ENCODE assay signal across 10 mouse cellular contexts in genomic region chr16:96852383-96852782, GRCm38 (mm10).
DNase-seq lines count a peak whose midpoint lies in the region; ATAC-seq and TF ChIP-seq lines count a peak whose summit lies in the region.
"Had no signal": no experiment of that assay in that cellular context is flagged by ENCODE, and none has a peak within 500 bp of the region (broad histone marks: within the 10 kb centered on the region; RNA-seq: fewer than 3 reads in every experiment).

No protein-coding gene starts in this region.

- peak; percentile 69 for TF ChIP-seq CTCF in intestine, postnatal 0 days (IDR thresholded peaks at IDR 0.05; ENCODE audit: low read depth)
- TF ChIP-seq CTCF in G1E (IDR thresholded peaks at IDR 0.05; ENCODE audit: low read depth, low read length), result no peak

- 23% methylated on average over 4 of the region's 4 CpGs for WGBS in intestine, postnatal 0 days
- WGBS in intestine, embryonic 16.5 days, result 17% methylated on average over 4 of the region's 4 CpGs
- 16% methylated on average over 4 of the region's 4 CpGs for WGBS in forebrain, embryonic 16.5 days
- WGBS in limb, embryonic 14.5 days, result 20% methylated on average over 4 of the region's 4 CpGs

- TF ChIP-seq POLR2A in limb, embryonic 14.5 days (IDR thresholded peaks at IDR 0.05; ENCODE audit: borderline replicate concordance, extremely low read depth, insufficient read depth, insufficient read length), result no peak

- H3K27me3 ChIP-seq in intestine, postnatal 0 days (replicated peaks; ENCODE audit: control insufficient read depth, insufficient read depth, low read length), result no peaks in the 10 kb centered on the region
- H3K27me3 ChIP-seq in intestine, embryonic 16.5 days (replicated peaks; ENCODE audit: control insufficient read depth, insufficient read depth, low read length), result no peaks in the 10 kb centered on the region
- no peaks in the 10 kb centered on the region for H3K27me3 ChIP-seq in G1E (ENCODE audit: insufficient read depth, low read length)
- no peaks in the 10 kb centered on the region for H3K27me3 ChIP-seq in forebrain, embryonic 16.5 days (replicated peaks; ENCODE audit: control insufficient read depth, insufficient read depth, low read length)
- H3K27me3 ChIP-seq in limb, embryonic 14.5 days (ENCODE audit: control insufficient read depth, insufficient read depth, low read length), result no peaks in the 10 kb centered on the region
- H3K27me3 ChIP-seq: embryonic facial prominence, embryonic 12.5 days; limb, embryonic 12.5 days had no signal

- no peak overlapping the region for H3K27ac ChIP-seq in intestine, postnatal 0 days (ENCODE audit: low read depth, low read length)
- H3K27ac ChIP-seq in intestine, embryonic 16.5 days (ENCODE audit: low read length), result no peak overlapping the region
- H3K27ac ChIP-seq in forebrain, embryonic 16.5 days (ENCODE audit: low read length), result no peak overlapping the region
- no peak overlapping the region for H3K27ac ChIP-seq in limb, embryonic 14.5 days (replicated peaks; ENCODE audit: low read depth, low read length)
- H3K27ac ChIP-seq: embryonic facial prominence, embryonic 12.5 days; limb, embryonic 12.5 days had no signal

- ATAC-seq in intestine, postnatal 0 days, result no peak
- ATAC-seq in intestine, embryonic 16.5 days, result no peak
- ATAC-seq in G1E (ENCODE audit: extremely low read depth, insufficient number of reproducible peaks, low FRiP score, poor library complexity, severe bottlenecking), result no peak
- peak; percentile 52; the same call in 1 of the 2 replicates for ATAC-seq in forebrain, embryonic 16.5 days
- no peak for ATAC-seq in limb, embryonic 14.5 days (ENCODE audit: low FRiP score, low read depth)

- no peaks in the 10 kb centered on the region for H3K36me3 ChIP-seq in intestine, postnatal 0 days (ENCODE audit: control insufficient read depth, insufficient read depth)
- no peaks in the 10 kb centered on the region for H3K36me3 ChIP-seq in intestine, embryonic 16.5 days (ENCODE audit: control insufficient read depth, insufficient read depth, low read length)
- H3K36me3 ChIP-seq in G1E (replicated peaks), result no peaks in the 10 kb centered on the region
- H3K36me3 ChIP-seq in forebrain, embryonic 16.5 days (ENCODE audit: control insufficient read depth, insufficient read depth), result no peaks in the 10 kb centered on the region
- no peaks in the 10 kb centered on the region for H3K36me3 ChIP-seq in limb, embryonic 14.5 days (ENCODE audit: control insufficient read depth, insufficient read depth, low read length)
- H3K36me3 ChIP-seq: embryonic facial prominence, embryonic 12.5 days; limb, embryonic 12.5 days had no signal

- no peaks in the 10 kb centered on the region for H3K9me3 ChIP-seq in intestine, postnatal 0 days (ENCODE audit: control insufficient read depth)
- no peaks in the 10 kb centered on the region for H3K9me3 ChIP-seq in intestine, embryonic 16.5 days (ENCODE audit: control insufficient read depth, low read length)
- H3K9me3 ChIP-seq in G1E (replicated peaks), result peaks cover 8% of the 10 kb centered on the region; the same call in 1 of the 2 replicates
- no peaks in the 10 kb centered on the region for H3K9me3 ChIP-seq in forebrain, embryonic 16.5 days (ENCODE audit: control insufficient read depth, low read length)
- H3K9me3 ChIP-seq in limb, embryonic 14.5 days (ENCODE audit: control insufficient read depth, low read length), result no peaks in the 10 kb centered on the region
- H3K9me3 ChIP-seq: embryonic facial prominence, embryonic 12.5 days; limb, embryonic 12.5 days had no signal

- H3K4me2 ChIP-seq in intestine, postnatal 0 days (replicated peaks; ENCODE audit: low read depth), result no peak overlapping the region
- no peak overlapping the region for H3K4me2 ChIP-seq in intestine, embryonic 16.5 days (ENCODE audit: low read depth, low read length)
- no peak overlapping the region for H3K4me2 ChIP-seq in forebrain, embryonic 16.5 days (ENCODE audit: low read length)
- H3K4me2 ChIP-seq in limb, embryonic 14.5 days (replicated peaks; ENCODE audit: low read depth, low read length, severe bottlenecking), result no peak overlapping the region
- H3K4me2 ChIP-seq: embryonic facial prominence, embryonic 12.5 days; limb, embryonic 12.5 days had no signal

- no peak overlapping the region for H3K4me3 ChIP-seq in intestine, postnatal 0 days (ENCODE audit: low read depth, low read length)
- H3K4me3 ChIP-seq in intestine, embryonic 16.5 days (ENCODE audit: low read length), result no peak overlapping the region
- no peak overlapping the region for H3K4me3 ChIP-seq in G1E (ENCODE audit: low read depth, low read length)
- no peak overlapping the region for H3K4me3 ChIP-seq in forebrain, embryonic 16.5 days (replicated peaks; ENCODE audit: low read length)
- H3K4me3 ChIP-seq in limb, embryonic 14.5 days (replicated peaks; ENCODE audit: low read length), result no peak overlapping the region
- H3K4me3 ChIP-seq: embryonic facial prominence, embryonic 12.5 days; limb, embryonic 12.5 days had no signal

- H3K4me1 ChIP-seq in intestine, postnatal 0 days (replicated peaks; ENCODE audit: control insufficient read depth, insufficient read depth, low read length), result no peaks in the 10 kb centered on the region
- H3K4me1 ChIP-seq in intestine, embryonic 16.5 days (ENCODE audit: control insufficient read depth, insufficient read depth, low read length), result no peaks in the 10 kb centered on the region
- H3K4me1 ChIP-seq in G1E (ENCODE audit: insufficient read depth, low read depth, low read length), result no peaks in the 10 kb centered on the region
- H3K4me1 ChIP-seq in forebrain, embryonic 16.5 days (replicated peaks; ENCODE audit: control insufficient read depth, insufficient read depth, low read length), result 0 out of 2 replicates have a peak, but pooled peaks cover 2% of the 10 kb centered on the region
- H3K4me1 ChIP-seq in limb, embryonic 14.5 days (ENCODE audit: control insufficient read depth, insufficient read depth, low read length), result no peaks in the 10 kb centered on the region
- H3K4me1 ChIP-seq: embryonic facial prominence, embryonic 12.5 days; limb, embryonic 12.5 days had no signal

- DNase-seq in G1E (ENCODE audit: low spot score), result peak; percentile 2
- peak; percentile 11 for DNase-seq in cerebellum, adult 11 months
- peak; percentile 51 for DNase-seq in limb, embryonic 14.5 days (ENCODE audit: low spot score)
- peak; percentile 55 for DNase-seq in right cerebral cortex, adult 18-20 months
- DNase-seq in ovary, postnatal 36 days (ENCODE audit: low spot score), result no peak

- H3K9ac ChIP-seq in intestine, postnatal 0 days (ENCODE audit: low read depth, low read length), result no peak overlapping the region
- H3K9ac ChIP-seq in intestine, embryonic 16.5 days (ENCODE audit: low read depth, low read length), result no peak overlapping the region
- no peak overlapping the region for H3K9ac ChIP-seq in forebrain, embryonic 16.5 days (replicated peaks; ENCODE audit: low read depth, low read length)
- H3K9ac ChIP-seq in limb, embryonic 14.5 days (ENCODE audit: low read depth, low read length, severe bottlenecking), result no peak overlapping the region
- H3K9ac ChIP-seq: embryonic facial prominence, embryonic 12.5 days; limb, embryonic 12.5 days had no signal
